Mouse (Mus musculus): ENCODE data around the gene Cdkal1. TPM values are rescaled to one million over a fixed set of nuclear protein-coding genes. Genes with fewer than 3 reads are reported as not detected.

Cdkal1 gene
- polyA plus RNA-seq, 1 experiment: 5.6 TPM

- TF ChIP-seq POLR2AphosphoS2 (IDR thresholded peaks at IDR 0.05; ENCODE audit: insufficient read length, low read depth): no peak
- TF ChIP-seq MYOD1 (IDR thresholded peaks at IDR 0.05; ENCODE audit: control insufficient read depth in 1 of 3, insufficient read length in 2 of 3, low read depth in 2 of 3): no peak
- H3K27me3 ChIP-seq (ENCODE audit: control insufficient read depth, insufficient read depth, insufficient read length): no peaks in the 10 kb centered on the region
These were observed 230.5 kb downstream of the Cdkal1 start for GRCm38 (mm10) chr13:29624929-29625328.

GRCm38 (mm10) chr13:29623636-29624239 is 231.7 kb downstream of the Cdkal1 start:
- TF ChIP-seq E2F4 (IDR thresholded peaks at IDR 0.05; ENCODE audit: insufficient read depth) (no peak), TCF3 (IDR thresholded peaks at IDR 0.05; ENCODE audit: insufficient read length, low read depth) (no peak), USF1 (IDR thresholded peaks at IDR 0.05; ENCODE audit: low read depth) (no peak), POLR2AphosphoS2 (IDR thresholded peaks at IDR 0.05; ENCODE audit: insufficient read length, low read depth) (no peak), CEBPB (IDR thresholded peaks at IDR 0.05; ENCODE audit: insufficient read depth, poor library complexity, severe bottlenecking) (no peak)
- Histone ChIP-seq H3K27me3 (ENCODE audit: control insufficient read depth, insufficient read depth, insufficient read length) (no peaks in the 10 kb centered on the region), H3ac (ENCODE audit: control insufficient read depth, insufficient read length) (no peak overlapping the region), H3K4me3 (no peak overlapping the region), H3K36me3 (ENCODE audit: control insufficient read depth, insufficient read depth) (no peaks in the 10 kb centered on the region), H3K79me2 (ENCODE audit: control insufficient read depth, insufficient read depth) (no peaks in the 10 kb centered on the region), H3K4me2 (ENCODE audit: low read depth) (no peak overlapping the region)

More at GRCm38 (mm10) chr13:29624929-29625328, 230.5 kb downstream of the Cdkal1 start:
- H3K36me3 ChIP-seq (ENCODE audit: control insufficient read depth, insufficient read depth): no peaks in the 10 kb centered on the region
- H3K4me3 ChIP-seq: no peak overlapping the region
- no peak overlapping the region for H3ac ChIP-seq (ENCODE audit: control insufficient read depth, insufficient read length)
- no peak overlapping the region for H3K4me2 ChIP-seq (ENCODE audit: low read depth)
- H3K79me2 ChIP-seq (ENCODE audit: control insufficient read depth, insufficient read depth): no peaks in the 10 kb centered on the region

- Histone ChIP-seq H3K4me2 (ENCODE audit: low read depth) (no peak overlapping the region), H3K27me3 (ENCODE audit: control insufficient read depth, insufficient read depth, insufficient read length) (no peaks in the 10 kb centered on the region), H3K4me3 (no peak overlapping the region), H3K79me2 (ENCODE audit: control insufficient read depth, insufficient read depth) (no peaks in the 10 kb centered on the region), H3K36me3 (ENCODE audit: control insufficient read depth, insufficient read depth) (no peaks in the 10 kb centered on the region), H3ac (ENCODE audit: control insufficient read depth, insufficient read length) (no peak overlapping the region)
- TF ChIP-seq TCF12 (IDR thresholded peaks at IDR 0.05; ENCODE audit: insufficient read depth, poor library complexity, severe bottlenecking) (no peak), REST (IDR thresholded peaks at IDR 0.05; ENCODE audit: insufficient read depth, insufficient read length) (no peak), TCF3 (IDR thresholded peaks at IDR 0.05; ENCODE audit: insufficient read length, low read depth) (no peak), SRF (IDR thresholded peaks at IDR 0.05; ENCODE audit: control insufficient read depth, insufficient read length, low read depth) (no peak)
These were observed 233.6 kb downstream of the Cdkal1 start for GRCm38 (mm10) chr13:29621881-29622280.

- Histone ChIP-seq H3ac (ENCODE audit: control insufficient read depth, insufficient read length) (no peak overlapping the region), H3K79me2 (ENCODE audit: control insufficient read depth, insufficient read depth) (no peaks in the 10 kb centered on the region), H3K4me2 (ENCODE audit: low read depth) (no peak overlapping the region), H3K36me3 (ENCODE audit: control insufficient read depth, insufficient read depth) (no peaks in the 10 kb centered on the region), H3K4me3 (no peak overlapping the region), H3K27me3 (ENCODE audit: control insufficient read depth, insufficient read depth, insufficient read length) (no peaks in the 10 kb centered on the region)
- TF ChIP-seq MYOD1 (IDR thresholded peaks at IDR 0.05; ENCODE audit: control insufficient read depth in 1 of 3, insufficient read length in 2 of 3, low read depth in 2 of 3): no peak
- no peak for TF ChIP-seq POLR2AphosphoS2 (IDR thresholded peaks at IDR 0.05; ENCODE audit: insufficient read length, low read depth)
- no peak for TF ChIP-seq USF1 (IDR thresholded peaks at IDR 0.05; ENCODE audit: low read depth)
- TF ChIP-seq MYOG (IDR thresholded peaks at IDR 0.05; ENCODE audit: control insufficient read depth in 1 of 3, insufficient read depth in 1 of 3, insufficient read length in 2 of 3, low read depth in 2 of 3): no peak
- TF ChIP-seq TCF3 (IDR thresholded peaks at IDR 0.05; ENCODE audit: insufficient read length, low read depth): no peak
- TF ChIP-seq CEBPB (IDR thresholded peaks at IDR 0.05; ENCODE audit: insufficient read depth, poor library complexity, severe bottlenecking): no peak
- no peak for TF ChIP-seq POLR2A (IDR thresholded peaks at IDR 0.05; ENCODE audit: insufficient read length, low read depth)
- no peak for TF ChIP-seq REST (IDR thresholded peaks at IDR 0.05; ENCODE audit: insufficient read depth, insufficient read length)
- TF ChIP-seq TCF12 (IDR thresholded peaks at IDR 0.05; ENCODE audit: insufficient read depth, poor library complexity, severe bottlenecking): no peak
- no peak for TF ChIP-seq SRF (IDR thresholded peaks at IDR 0.05; ENCODE audit: control insufficient read depth, insufficient read length, low read depth)
- no peak for TF ChIP-seq MAX (IDR thresholded peaks at IDR 0.05; ENCODE audit: low read depth)
- no peak for TF ChIP-seq E2F4 (IDR thresholded peaks at IDR 0.05; ENCODE audit: insufficient read depth)
These were observed 234.1 kb downstream of the Cdkal1 start for GRCm38 (mm10) chr13:29621363-29621762.

GRCm38 (mm10) chr13:29620826-29621225 is 234.6 kb downstream of the Cdkal1 start:
- no peaks in the 10 kb centered on the region for H3K27me3 ChIP-seq (ENCODE audit: control insufficient read depth, insufficient read depth, insufficient read length)
- no peak overlapping the region for H3K4me3 ChIP-seq
- H3K79me2 ChIP-seq (ENCODE audit: control insufficient read depth, insufficient read depth): no peaks in the 10 kb centered on the region
- TF ChIP-seq REST (IDR thresholded peaks at IDR 0.05; ENCODE audit: insufficient read depth, insufficient read length) (no peak), MYOD1 (IDR thresholded peaks at IDR 0.05; ENCODE audit: control insufficient read depth in 1 of 3, insufficient read length in 2 of 3, low read depth in 2 of 3) (no peak), E2F4 (IDR thresholded peaks at IDR 0.05; ENCODE audit: insufficient read depth) (no peak), MAX (IDR thresholded peaks at IDR 0.05; ENCODE audit: low read depth) (no peak), TCF3 (IDR thresholded peaks at IDR 0.05; ENCODE audit: insufficient read length, low read depth) (no peak), CEBPB (IDR thresholded peaks at IDR 0.05; ENCODE audit: insufficient read depth, poor library complexity, severe bottlenecking) (no peak), POLR2AphosphoS2 (IDR thresholded peaks at IDR 0.05; ENCODE audit: insufficient read length, low read depth) (no peak), MYOG (IDR thresholded peaks at IDR 0.05; ENCODE audit: control insufficient read depth in 1 of 3, insufficient read depth in 1 of 3, insufficient read length in 2 of 3, low read depth in 2 of 3) (no peak), SRF (IDR thresholded peaks at IDR 0.05; ENCODE audit: control insufficient read depth, insufficient read length, low read depth) (no peak), USF1 (IDR thresholded peaks at IDR 0.05; ENCODE audit: low read depth) (no peak), TCF12 (IDR thresholded peaks at IDR 0.05; ENCODE audit: insufficient read depth, poor library complexity, severe bottlenecking) (no peak), POLR2A (IDR thresholded peaks at IDR 0.05; ENCODE audit: insufficient read length, low read depth) (no peak)
- H3ac ChIP-seq (ENCODE audit: control insufficient read depth, insufficient read length): no peak overlapping the region
- no peaks in the 10 kb centered on the region for H3K36me3 ChIP-seq (ENCODE audit: control insufficient read depth, insufficient read depth)
- no peak overlapping the region for H3K4me2 ChIP-seq (ENCODE audit: low read depth)

Measured in myocyte (in vitro differentiated cells).